Mouse (Mus musculus) bone marrow, adult 2 months (tissue): Measurements from ENCODE around the gene Nadk2. TPM values are rescaled to one million over a fixed set of nuclear protein-coding genes. Genes with fewer than 3 reads are reported as not detected.
A peak's percentile ranks its signal among the peaks of the same experiment; 100 is the strongest.

Experiments used
- H3K27ac ChIP-seq: fragments of 200-500 bp; 2 replicates; pipeline ENCODE4 v1.5.1; 2012; ENCODE audit warnings: low read depth, mild to moderate bottlenecking, control low read depth, inconsistent platforms, low read length; ENCODE audit not compliant: control insufficient read depth, poor library complexity, insufficient read depth
- H3K4me1 ChIP-seq: fragments of 200-500 bp; 2 replicates; pipeline ENCODE4 v1.6.1; 2011; ENCODE audit warnings: low read length; ENCODE audit not compliant: control insufficient read depth, insufficient read depth
- H3K4me3 ChIP-seq: fragments of 200-500 bp; replicated peaks from 2 replicates; pipeline ENCODE3; 2011; ENCODE audit warnings: mild to moderate bottlenecking, low read depth, low read length, control low read depth; ENCODE audit not compliant: control insufficient read depth
- CTCF ChIP-seq: fragments of 200-500 bp; IDR thresholded peaks from 2 replicates; pipeline ENCODE4 v1.5.1; 2011; ENCODE audit warnings: low read length, control low read depth; ENCODE audit not compliant: control insufficient read depth, insufficient read depth
- POLR2A ChIP-seq: fragments of 200-500 bp; IDR thresholded peaks from 2 replicates; pipeline ENCODE4 v1.6.1; 2011; ENCODE audit warnings: low read depth, mild to moderate bottlenecking, control low read depth, low read length, borderline replicate concordance; ENCODE audit not compliant: control insufficient read depth
- WGBS: fragments of 180-500 bp; shearing (Covaris S2); methylation state at CpG from one replicate; pipeline ENCODE4 v1.1.7; 2018; 5-methylcytosine and 5-hydroxymethylcytosine counted together
- polyA plus RNA-seq: library from polyadenylated mRNA; stranded (reverse); fragments of >200 nt; gene quantifications from 2 replicates; pipeline ENCODE4 v1.2.4, GENCODE M21; 2011; ENCODE audit warnings: low replicate concordance; ENCODE audit not compliant: missing spikeins, insufficient read depth, insufficient read length

Nadk2 gene
- polyA plus RNA-seq, 1 experiment: 70.0 TPM

GRCm38 (mm10) chr15:9132693-9133443, 61.8 kb downstream of the Nadk2 start:
- Histone ChIP-seq H3K27ac (no peak overlapping the region), H3K4me1 (no peaks in the 10 kb centered on the region), H3K4me3 (no peak overlapping the region)
- 84% methylated on average over 13 of the region's 13 CpGs for WGBS
- TF ChIP-seq CTCF (no peak), POLR2A (no peak)

- Histone ChIP-seq H3K4me1 (no peaks in the 10 kb centered on the region; the same call in 1 of the 2 replicates), H3K4me3 (no peak overlapping the region), H3K27ac (no peak overlapping the region)
- 88% methylated on average over 6 of the region's 6 CpGs for WGBS
- TF ChIP-seq CTCF (no peak), POLR2A (no peak)
Observed at GRCm38 (mm10) chr15:9134891-9135507, 63.9 kb downstream of the Nadk2 start.

GRCm38 (mm10) chr15:9139447-9139846, 68.4 kb downstream of the Nadk2 start:
- TF ChIP-seq CTCF (no peak), POLR2A (no peak)
- 37% methylated on average over 10 of the region's 10 CpGs for WGBS
- no peak overlapping the region for H3K27ac ChIP-seq

GRCm38 (mm10) chr15:9140252-9140680, 69.2 kb downstream of the Nadk2 start, which contains the start of gene Lmbrd2:
Gene Lmbrd2, plus strand, starts transcription at chr15:9140550.
- WGBS: under 1% methylated on average over 34 of the region's 34 CpGs
- Histone ChIP-seq H3K4me3 (peak within 1 kb of the TSS; percentile 92), H3K4me1 (no peaks in the 10 kb centered on the region; the same call in 1 of the 2 replicates), H3K27ac (peak within 1 kb of the TSS; percentile 35; the same call in 1 of the 2 replicates)
- TF ChIP-seq CTCF (no peak), POLR2A (peak; percentile 53; the same call in 1 of the 2 replicates)

More at GRCm38 (mm10) chr15:9139447-9139846, 68.4 kb downstream of the Nadk2 start:
- peak overlapping the region; percentile 69 for H3K4me3 ChIP-seq
- no peaks in the 10 kb centered on the region; the same call in 1 of the 2 replicates for H3K4me1 ChIP-seq

- Histone ChIP-seq H3K4me3 (peak overlapping the region; percentile 92), H3K27ac (peak overlapping the region; percentile 35; the same call in 1 of the 2 replicates), H3K4me1 (no peaks in the 10 kb centered on the region; the same call in 1 of the 2 replicates)
- under 1% methylated on average over 36 of the region's 37 CpGs for WGBS
- TF ChIP-seq POLR2A (0 out of 2 replicates have a peak, but pooled peaks have one; percentile 0), CTCF (no peak)
Observed at GRCm38 (mm10) chr15:9140684-9141171, 69.7 kb downstream of the Nadk2 start.

GRCm38 (mm10) chr15:9155325-9155724, 84.3 kb downstream of the Nadk2 start, which contains the start of gene Skp2:
Gene Skp2, minus strand, starts transcription at chr15:9155425.
- Histone ChIP-seq H3K4me3 (no peak within 1 kb of the TSS), H3K4me1 (no peaks in the 10 kb centered on the region), H3K27ac (no peak within 1 kb of the TSS)
- TF ChIP-seq POLR2A (no peak), CTCF (no peak)

Other genes with a start within 250 kb of the Nadk2 start
- not detected in 2 replicates for gene Ranbp3l, start 103.3 kb upstream of the Nadk2 start, polyA plus RNA-seq
- 5.1 and 10.4 TPM in 2 replicates for gene Lmbrd2, start 69.3 kb downstream of the Nadk2 start, polyA plus RNA-seq
- gene Skp2, start 84.2 kb downstream of the Nadk2 start, polyA plus RNA-seq: 6.4 and 8.0 TPM in 2 replicates
- gene Ugt3a1, start 205.6 kb downstream of the Nadk2 start, polyA plus RNA-seq: 2.5 TPM in 1 of 2 replicates, not detected in the other